Mouse (Mus musculus): ENCODE results near the gene Bax.
A peak's percentile ranks its signal among the peaks of the same experiment; 100 is the strongest.
"Not testable (repeated sequence)": the region's sequence is repeated elsewhere in the genome, so short reads cannot be mapped to it uniquely, and the experiment has no call there.

The Bax gene

GRCm38 (mm10) chr7:45481374-45481927 lies 14.8 kb upstream of the Bax start, which contains the start of gene Tulp2:
TSS of gene Tulp2 (plus strand) at chr7:45481877.
- no peak for DNase-seq (ENCODE audit: low read depth, low spot score)

- DNase-seq (ENCODE audit: low read depth, low spot score), result not testable (repeated sequence)
These were observed 13.6 kb upstream of the Bax start for GRCm38 (mm10) chr7:45480310-45480709.

DNA sequence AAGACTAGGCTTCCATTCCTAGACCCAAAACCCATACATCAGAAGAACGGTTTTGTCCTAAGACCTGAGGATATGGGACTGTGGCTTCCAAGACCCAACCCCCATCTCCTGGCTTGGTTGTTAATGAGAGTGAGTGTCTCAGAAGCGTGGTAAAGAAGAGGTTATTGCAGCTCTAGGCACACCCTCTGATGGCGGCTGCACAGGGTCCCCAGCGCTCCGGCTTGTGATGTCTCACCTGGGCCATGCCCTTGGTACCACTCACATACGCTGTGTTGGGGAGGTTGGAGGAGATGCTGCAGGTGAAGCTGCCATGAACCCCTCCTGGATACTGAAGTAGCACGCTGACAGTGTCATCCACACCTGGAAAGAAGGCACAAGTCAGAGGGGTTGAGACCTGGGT lies 12.1 kb upstream of the Bax start:
- no peak for DNase-seq (ENCODE audit: low read depth, low spot score)

GRCm38 (mm10) chr7:45477003-45477402 lies 10.3 kb upstream of the Bax start:
- no peak for DNase-seq (ENCODE audit: low read depth, low spot score)

DNA sequence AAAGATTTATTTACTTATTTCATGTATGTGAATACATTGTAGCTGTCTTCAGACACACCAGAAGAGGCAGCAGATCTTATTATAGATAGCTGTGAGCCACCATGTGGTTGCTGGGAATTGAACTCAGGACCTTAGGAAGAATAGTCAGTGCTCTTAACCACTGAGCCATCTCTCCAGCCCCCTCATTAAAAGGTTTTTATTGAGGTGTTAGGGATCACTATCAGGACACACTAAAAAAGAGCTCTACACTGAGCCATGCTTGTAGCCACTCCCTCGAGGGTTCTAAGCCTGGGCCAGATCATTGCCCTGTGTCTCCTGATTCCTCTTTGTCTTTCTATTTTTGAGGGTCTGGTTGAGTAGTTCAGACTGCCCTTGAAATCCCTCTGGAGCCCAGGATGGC lies 9.8 kb upstream of the Bax start:
- DNase-seq (ENCODE audit: low read depth, low spot score), result no peak

DNA sequence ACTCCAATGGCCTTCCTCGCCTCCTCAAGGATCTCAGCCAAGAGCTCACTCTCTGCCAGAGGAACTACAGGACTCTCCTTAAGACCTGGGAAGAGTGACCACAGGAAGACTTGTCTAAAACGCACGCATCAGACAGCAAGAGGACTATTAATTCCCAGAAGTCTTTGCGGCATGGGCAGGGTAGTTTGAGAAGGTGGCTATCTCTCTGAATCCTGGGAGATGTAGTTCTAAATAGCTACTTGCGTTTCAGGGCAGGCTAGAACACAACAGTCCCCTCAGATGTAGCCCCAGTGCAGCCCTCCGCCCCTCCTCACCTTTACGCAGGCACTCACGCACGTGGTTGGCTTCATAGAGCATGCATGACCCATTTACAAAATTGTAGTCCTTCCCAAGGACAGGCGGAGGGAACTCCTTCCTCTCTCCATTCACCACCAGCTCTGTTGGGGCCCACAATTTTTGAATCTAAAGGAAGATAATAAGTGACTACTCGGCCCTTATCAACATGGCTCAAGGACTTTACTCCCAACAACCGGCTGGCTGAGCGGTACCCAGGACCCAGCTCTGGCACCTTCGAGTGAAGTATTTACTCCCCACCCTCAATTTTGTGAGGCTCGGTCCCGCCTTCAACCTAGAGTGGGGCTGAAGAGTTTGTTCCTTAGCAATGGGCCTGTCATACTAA lies 8.7 kb upstream of the Bax start:
- DNase-seq (ENCODE audit: low read depth, low spot score), result no peak

DNA sequence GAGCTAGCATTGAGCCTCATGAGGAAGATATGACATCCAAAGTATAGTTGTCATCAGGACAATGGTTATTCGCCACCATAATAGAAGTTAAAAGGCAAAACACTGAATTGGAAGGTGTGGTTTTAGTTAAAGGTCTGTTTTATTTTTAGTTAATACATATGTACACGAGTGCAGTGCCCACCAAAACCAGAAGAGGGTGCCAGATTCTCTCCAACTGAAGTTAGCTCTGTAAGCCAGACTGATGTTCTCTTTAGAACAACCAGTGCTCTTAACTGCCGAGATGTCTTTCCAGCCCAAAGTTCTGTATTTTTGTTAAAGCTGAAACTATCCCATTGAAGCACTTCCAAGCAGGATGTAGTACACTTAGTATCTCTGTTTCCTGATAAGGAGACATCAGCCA lies 4.2 kb upstream of the Bax start:
- DNase-seq (ENCODE audit: low read depth, low spot score), result no peak

- DNase-seq (ENCODE audit: low read depth, low spot score), result no peak
These were observed 482 bp upstream of the Bax start for GRCm38 (mm10) chr7:45467090-45467670.

GRCm38 (mm10) chr7:45465549-45465948 lies 1.1 kb downstream of the Bax start:
- DNase-seq (ENCODE audit: low read depth, low spot score), result no peak

DNA sequence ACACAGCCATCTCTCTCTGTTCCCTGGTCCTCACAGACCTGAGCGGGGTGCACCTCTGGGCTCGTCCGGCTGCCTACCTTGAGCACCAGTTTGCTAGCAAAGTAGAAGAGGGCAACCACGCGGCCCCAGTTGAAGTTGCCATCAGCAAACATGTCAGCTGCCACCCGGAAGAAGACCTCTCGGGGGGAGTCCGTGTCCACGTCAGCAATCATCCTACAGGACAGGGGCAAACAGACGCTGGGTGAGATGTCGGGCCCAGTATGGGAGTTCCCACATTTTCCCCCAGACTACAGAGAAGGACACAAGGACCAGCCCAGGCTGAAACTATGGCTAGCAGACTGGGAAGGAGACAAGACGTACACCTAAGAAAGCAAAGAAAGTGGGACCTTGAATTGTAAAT lies 1.6 kb downstream of the Bax start:
- DNase-seq (ENCODE audit: low read depth, low spot score), result no peak

GRCm38 (mm10) chr7:45463987-45464778 lies 2.5 kb downstream of the Bax start:
- no peak for DNase-seq (ENCODE audit: low read depth, low spot score)

DNA sequence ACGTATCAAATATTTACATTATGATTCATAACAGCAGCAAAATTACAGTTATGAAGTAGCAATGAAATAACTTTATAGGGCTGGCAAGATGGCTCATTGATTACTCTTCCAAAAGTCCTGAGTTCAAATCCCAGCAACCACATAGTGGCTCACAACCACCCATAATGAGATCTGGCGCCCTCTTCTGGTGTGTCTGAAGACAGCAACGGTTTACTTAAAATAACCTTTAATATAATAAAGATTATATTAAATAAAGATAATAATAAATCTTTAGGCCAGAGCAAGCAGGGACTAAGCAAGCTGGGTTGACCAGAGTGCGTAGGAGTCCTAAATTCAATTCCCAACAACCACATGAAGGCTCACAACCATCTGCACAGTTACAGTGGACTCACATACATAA lies 3.8 kb downstream of the Bax start:
- DNase-seq (ENCODE audit: low read depth, low spot score), result not testable (repeated sequence)

DNA sequence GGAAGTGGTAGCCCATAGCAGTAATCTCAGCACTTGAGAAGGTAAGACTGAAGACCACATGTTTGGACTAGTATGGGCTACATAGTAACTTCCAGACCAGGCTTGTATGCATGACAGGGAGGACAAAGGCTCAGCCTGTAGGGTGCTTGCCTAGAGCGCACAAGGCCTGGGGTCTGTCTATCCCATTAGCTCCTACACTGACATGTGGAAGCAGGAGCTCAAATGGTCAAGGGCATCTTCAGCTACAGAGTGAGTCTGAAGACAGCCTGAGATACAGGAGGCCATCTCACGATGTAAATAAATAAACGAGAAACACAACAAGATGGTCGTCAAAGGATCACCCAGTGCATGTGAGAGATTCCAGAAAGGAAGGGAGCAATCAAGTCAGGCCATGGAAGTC lies 4.4 kb downstream of the Bax start:
- no peak for DNase-seq (ENCODE audit: low read depth, low spot score)

- no peak for DNase-seq (ENCODE audit: low read depth, low spot score)
These were observed 4.9 kb downstream of the Bax start for GRCm38 (mm10) chr7:45461781-45462180.

DNA sequence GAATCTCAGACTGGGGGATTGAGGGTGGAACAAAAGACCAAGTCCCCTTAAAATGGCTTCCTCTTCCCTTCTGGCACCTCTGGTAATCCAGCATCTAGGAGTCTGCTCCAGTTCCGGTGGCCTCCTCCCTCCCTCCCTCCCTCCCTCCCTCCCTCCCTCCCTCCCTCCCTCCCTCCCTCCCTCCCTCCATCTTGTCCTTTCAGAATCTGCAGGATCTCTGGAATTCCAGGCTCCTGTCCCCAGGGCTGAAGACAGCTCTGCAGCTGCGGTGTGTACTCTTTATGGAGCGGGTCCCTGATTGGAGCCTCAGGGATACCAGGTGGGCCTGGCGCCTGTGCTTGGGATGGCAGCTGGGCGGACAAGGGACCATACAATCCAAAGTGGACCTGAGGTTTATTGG lies 5.4 kb downstream of the Bax start:
- no peak for DNase-seq (ENCODE audit: low read depth, low spot score)

DNA sequence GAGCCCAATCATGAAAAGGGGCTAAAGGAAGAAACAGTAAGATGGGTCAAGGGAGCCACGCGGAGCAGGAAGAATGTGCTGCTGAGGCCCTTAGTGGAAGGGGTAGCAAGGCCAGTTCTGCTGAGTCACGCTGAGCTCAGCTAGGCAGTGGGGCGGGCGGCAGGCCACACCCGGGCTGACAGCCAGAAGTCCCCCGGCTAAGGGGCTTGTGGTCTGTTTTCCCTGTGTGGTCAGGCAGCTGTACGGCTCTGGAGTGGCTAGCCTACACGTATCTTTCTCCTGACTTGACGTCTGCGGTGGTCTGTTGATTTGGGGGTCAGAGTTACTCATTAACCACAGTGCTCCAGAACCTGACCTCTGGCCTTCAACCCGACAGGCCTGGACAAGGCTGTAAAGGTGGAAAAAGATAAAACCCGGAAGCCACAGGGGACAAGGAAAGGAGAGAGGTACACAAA lies 5.8 kb downstream of the Bax start:
- DNase-seq (ENCODE audit: low read depth, low spot score), result no peak

DNA sequence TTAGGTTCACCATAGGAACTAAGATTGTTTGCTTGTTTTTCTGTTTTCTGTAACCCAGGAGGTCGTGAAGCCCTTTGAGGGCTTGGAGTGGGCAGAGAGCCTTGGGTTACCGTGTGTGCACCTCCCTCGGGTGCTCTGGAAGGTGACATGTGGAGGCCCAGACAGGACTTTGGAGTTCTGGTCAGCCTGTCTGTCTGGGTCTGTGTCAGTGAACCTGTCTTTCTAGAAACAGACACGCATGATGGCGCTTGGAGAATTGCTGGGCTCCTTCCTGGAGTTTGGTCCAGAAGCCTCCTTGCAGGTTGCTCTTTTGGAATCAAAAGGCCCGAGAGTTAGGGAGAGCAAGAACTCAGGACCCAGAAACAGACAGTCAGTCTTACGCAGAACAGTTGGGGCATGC lies 6.3 kb downstream of the Bax start:
- no peak for DNase-seq (ENCODE audit: low read depth, low spot score)

- peak; percentile 96 for DNase-seq (ENCODE audit: low read depth, low spot score)
These were observed 7.0 kb downstream of the Bax start, which contains the start of gene Ftl1 for GRCm38 (mm10) chr7:45459564-45460140. TSS of gene Ftl1 (minus strand) at chr7:45459884.

GRCm38 (mm10) chr7:45458748-45459563 lies 7.7 kb downstream of the Bax start:
- no peak for DNase-seq (ENCODE audit: low read depth, low spot score)

- no peak for DNase-seq (ENCODE audit: low read depth, low spot score)
These were observed 9.3 kb downstream of the Bax start for GRCm38 (mm10) chr7:45457204-45458060.

Measured in embryo, embryonic 11.5 days (tissue).